Mouse (Mus musculus) lung, adult 2 months (tissue): ENCODE measurements around the gene Bcas1. TPM values are rescaled to one million over a fixed set of nuclear protein-coding genes. Genes with fewer than 3 reads are reported as not detected.
A peak's percentile ranks its signal among the peaks of the same experiment; 100 is the strongest.

Experiments used
- DNase-seq: peaks from one replicate; pipeline ENCODE4 v3.0.0; 2022
- H3K4me1 ChIP-seq: fragments of 200-500 bp; 2 replicates; pipeline ENCODE4 v1.6.1; 2011; ENCODE audit warnings: low read length; ENCODE audit not compliant: control insufficient read depth, insufficient read depth
- H3K4me3 ChIP-seq: fragments of 200-500 bp; replicated peaks from 2 replicates; pipeline ENCODE3; 2011; ENCODE audit warnings: low read depth, mild to moderate bottlenecking, control low read depth, low read length; ENCODE audit errors: extremely low read depth
- CTCF ChIP-seq: fragments of 200-500 bp; IDR thresholded peaks from 2 replicates; pipeline ENCODE4 v1.5.1; 2011; ENCODE audit warnings: mild to moderate bottlenecking, low read length, control low read depth; ENCODE audit not compliant: insufficient read depth
- POLR2A ChIP-seq: fragments of 200-500 bp; IDR thresholded peaks from 2 replicates; pipeline ENCODE4 v1.6.1; 2011; ENCODE audit warnings: low read depth, mild to moderate bottlenecking, control low read depth, low read length, borderline replicate concordance; ENCODE audit errors: extremely low read depth
- WGBS: fragments of 180-500 bp; shearing (Covaris S2); methylation state at CpG from one replicate; pipeline ENCODE4 v1.1.7; 2018; 5-methylcytosine and 5-hydroxymethylcytosine counted together
- polyA plus RNA-seq: library from polyadenylated mRNA; depleted of rRNA; stranded (reverse); fragments of >200 nt; gene quantifications from 2 replicates; pipeline ENCODE4 v1.2.3, GENCODE M21; 2012; rRNA removed

Gene Bcas1
- polyA plus RNA-seq: 2.2 and 3.2 TPM in 2 replicates

DNA sequence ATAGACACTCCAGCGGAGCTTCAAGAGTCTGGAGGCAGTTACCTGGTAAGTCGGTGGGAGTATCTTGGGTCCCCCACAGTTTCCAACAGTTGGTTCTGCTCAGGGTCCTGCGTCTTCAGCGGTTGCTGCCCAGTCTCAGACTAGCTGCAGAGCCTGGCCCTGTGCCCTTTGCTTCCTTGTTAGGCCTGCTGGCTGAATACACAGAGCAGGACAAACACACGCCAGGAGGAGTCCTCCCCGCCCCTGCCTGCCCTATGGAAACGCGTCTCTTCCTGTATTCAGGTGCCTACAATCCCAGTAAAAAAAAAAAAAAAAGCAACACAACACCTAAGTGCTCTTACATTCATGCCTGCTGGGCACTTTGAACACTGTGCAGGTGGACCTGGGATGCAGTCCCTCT, at the start of gene Bcas1:
Gene Bcas1, minus strand, starts transcription at position 142 of the 400 bp plus-strand sequence.
- Histone ChIP-seq H3K4me3 (no peak within 1 kb of the TSS), H3K4me1 (no peaks in the 10 kb centered on the region)
- TF ChIP-seq CTCF: no peak
- TF ChIP-seq POLR2A: no peak
- no peak for DNase-seq
- 61% methylated on average over 8 of the region's 8 CpGs for WGBS

DNA sequence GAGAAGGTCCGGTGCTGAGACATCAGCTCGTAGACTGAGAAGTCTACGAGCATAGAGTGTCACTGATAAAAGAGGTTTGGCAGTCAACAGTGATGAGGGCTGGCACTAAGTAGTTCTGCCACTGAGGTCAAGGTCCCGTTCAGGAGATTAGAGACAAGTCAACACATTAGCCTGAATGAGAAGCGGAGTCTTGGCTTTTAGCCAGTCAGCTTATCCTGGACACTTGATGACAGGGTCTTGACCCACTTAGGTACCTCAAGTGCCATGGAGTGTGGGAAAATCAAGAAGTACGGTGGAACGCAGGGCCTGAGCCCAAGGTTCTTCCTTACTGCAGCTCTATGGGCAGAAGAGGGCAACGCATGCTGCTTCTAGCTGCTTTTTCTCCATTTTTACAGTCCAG, 49.0 kb upstream of the Bcas1 start:
- no peak for DNase-seq
- 34% methylated on average over 8 of the region's 8 CpGs for WGBS
- Histone ChIP-seq H3K4me1 (no peaks in the 10 kb centered on the region), H3K4me3 (no peak overlapping the region)
- no peak for TF ChIP-seq CTCF
- no peak for TF ChIP-seq POLR2A

DNA sequence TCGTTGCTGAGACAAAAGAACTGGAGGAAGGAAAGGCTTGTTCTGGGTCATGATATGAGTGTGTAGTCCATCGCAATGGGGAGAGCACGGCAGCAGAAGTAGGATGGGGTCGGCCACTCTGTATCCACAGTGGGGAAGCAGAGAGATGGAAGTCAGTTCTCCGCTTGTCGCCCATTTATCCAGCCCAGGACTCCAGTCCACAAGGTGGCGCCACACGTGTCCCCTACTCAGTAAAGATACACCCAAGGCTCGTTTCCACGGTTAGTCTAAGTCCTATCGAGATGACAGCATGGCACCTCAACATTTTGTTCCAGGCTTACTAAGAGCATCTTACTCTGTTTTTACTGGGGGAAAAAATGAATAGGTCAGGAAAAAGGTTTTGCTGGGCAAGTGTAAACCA, 48.6 kb upstream of the Bcas1 start:
- peak; percentile 29 for DNase-seq
- no peak for TF ChIP-seq POLR2A
- TF ChIP-seq CTCF: peak; percentile 64

DNA sequence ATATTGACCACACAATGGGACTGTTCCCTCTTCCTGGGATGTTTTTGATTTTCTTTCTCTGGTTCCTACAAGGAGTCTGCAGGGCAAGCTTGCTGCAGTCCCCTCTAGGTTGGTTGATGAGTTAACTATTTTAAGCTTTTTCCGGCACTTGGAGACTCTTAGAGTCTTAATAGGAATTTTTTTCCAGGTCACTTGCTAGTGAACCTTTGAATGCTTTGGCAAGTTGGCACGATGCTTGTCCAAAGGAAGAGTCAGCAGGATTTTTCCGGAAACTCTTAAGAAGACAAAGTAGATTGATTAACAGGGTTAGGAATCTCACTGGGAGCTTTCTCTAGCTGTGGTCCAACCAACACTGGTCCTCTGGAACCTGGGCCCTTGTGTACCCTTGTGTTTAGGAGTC, 47.5 kb upstream of the Bcas1 start:
- WGBS: 64% methylated on average over 3 of the region's 3 CpGs
- no peak for DNase-seq
- Histone ChIP-seq H3K4me1 (no peaks in the 10 kb centered on the region), H3K4me3 (no peak overlapping the region)
- TF ChIP-seq CTCF: no peak
- no peak for TF ChIP-seq POLR2A

More for the DNA sequence above, 48.6 kb upstream of the Bcas1 start:
- Histone ChIP-seq H3K4me3 (no peak overlapping the region), H3K4me1 (no peaks in the 10 kb centered on the region)
- 62% methylated on average over 11 of the region's 11 CpGs for WGBS

DNA sequence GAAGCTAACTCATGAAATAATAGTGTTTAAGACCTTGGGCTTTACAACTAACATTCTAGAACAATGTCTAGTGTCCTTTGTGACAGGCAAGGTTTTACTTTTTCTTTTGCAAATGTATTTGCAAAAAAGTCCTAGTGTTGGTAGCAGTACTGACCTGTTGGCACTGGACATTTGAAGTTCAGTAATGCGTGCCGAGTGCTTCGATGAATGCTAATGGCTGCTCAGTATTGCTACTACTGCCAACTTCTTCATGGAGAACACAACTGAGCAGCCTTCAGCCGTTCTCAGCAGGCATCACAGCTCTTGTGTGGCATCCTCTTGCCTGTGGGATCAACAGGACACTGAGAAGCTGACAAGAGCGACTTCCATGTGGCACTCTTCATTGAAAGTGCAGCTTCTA, 46.5 kb upstream of the Bcas1 start:
- 97% methylated on average over 5 of the region's 5 CpGs for WGBS
- no peak for DNase-seq
- Histone ChIP-seq H3K4me3 (no peak overlapping the region), H3K4me1 (no peaks in the 10 kb centered on the region)
- TF ChIP-seq CTCF (no peak), POLR2A (no peak)

DNA sequence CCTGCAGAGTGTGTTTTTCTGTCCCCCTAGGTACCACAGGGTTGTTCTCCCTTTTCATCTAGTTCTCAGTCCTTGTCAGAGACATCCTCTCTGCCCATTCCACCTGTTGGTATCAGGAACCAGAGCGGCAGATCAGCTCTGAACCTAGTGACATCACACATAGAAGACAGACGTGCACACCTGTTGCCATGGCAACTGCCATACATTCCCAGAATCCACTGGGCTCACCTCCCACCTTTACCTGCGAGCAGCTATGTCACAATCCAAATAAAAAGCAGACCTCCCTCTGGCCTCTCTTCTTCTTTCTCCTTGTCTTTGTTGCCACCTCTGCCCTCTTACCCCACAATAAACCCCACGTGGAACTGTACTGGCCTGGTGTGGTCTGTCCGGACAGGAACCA, 42.9 kb upstream of the Bcas1 start:
- Histone ChIP-seq H3K4me3 (no peak overlapping the region), H3K4me1 (no peaks in the 10 kb centered on the region)
- WGBS: 71% methylated on average over 5 of the region's 5 CpGs
- TF ChIP-seq CTCF (no peak), POLR2A (no peak)
- no peak for DNase-seq

DNA sequence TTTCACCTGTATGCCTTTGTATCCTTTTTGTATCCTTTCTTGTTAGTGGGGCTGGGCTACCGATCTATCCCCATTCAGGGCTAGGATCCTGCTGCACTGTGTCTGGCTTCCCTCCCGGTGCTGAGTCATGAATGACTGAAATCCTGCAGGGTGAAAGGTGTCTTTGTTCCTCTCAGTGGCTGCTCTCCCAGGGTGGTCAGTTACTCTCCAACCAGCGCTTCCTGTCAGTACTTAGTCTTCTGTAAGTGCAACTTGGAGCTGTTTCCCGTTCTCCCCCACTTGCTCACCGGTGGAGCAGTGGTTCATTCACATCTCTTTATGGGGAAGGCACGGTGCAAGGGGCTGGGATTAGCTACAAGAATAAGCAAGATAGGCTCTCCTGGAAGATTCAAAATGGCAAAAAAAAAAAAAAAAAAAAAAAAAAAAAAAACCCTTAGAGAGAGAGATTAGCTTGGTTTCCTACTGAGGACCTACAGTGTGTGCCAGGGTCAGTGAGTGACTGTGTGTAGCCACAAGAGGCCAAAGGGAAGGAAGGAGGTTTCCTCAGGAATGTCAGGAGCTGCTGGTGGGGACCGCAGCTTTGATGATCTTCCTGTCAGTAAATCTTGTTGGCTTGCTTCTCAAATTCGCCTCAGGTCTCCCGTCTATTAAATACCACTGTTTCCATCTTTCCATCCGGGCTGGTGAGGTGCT, 42.1 kb upstream of the Bcas1 start:
- WGBS: 5% methylated on average over 10 of the region's 10 CpGs
- TF ChIP-seq POLR2A: no peak
- TF ChIP-seq CTCF: no peak
- DNase-seq: no peak
- Histone ChIP-seq H3K4me3 (no peak overlapping the region), H3K4me1 (no peaks in the 10 kb centered on the region)

DNA sequence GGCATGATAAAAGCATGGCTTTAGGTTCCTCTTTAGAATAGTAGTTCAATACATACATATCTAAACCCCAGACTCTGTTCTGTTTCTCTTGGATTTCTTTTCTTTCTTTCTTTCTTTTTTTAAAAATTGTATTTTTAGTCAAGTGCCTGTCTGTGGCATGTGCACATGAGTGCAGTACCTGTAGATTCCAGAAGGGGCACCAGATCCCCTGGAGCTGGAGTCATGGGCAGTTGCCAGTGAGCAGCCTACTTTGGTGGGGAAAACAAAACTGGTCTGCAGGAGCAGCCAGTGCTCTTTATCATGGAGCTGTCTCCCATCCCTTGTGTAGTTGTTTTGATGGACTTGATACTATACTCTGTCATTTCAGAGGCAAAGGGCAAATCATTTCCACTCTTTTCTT, 40.4 kb upstream of the Bcas1 start:
- DNase-seq: no peak
- TF ChIP-seq POLR2A (no peak), CTCF (peak; percentile 20; the same call in 1 of the 2 replicates)
- Histone ChIP-seq H3K4me1 (no peaks in the 10 kb centered on the region), H3K4me3 (no peak overlapping the region)

DNA sequence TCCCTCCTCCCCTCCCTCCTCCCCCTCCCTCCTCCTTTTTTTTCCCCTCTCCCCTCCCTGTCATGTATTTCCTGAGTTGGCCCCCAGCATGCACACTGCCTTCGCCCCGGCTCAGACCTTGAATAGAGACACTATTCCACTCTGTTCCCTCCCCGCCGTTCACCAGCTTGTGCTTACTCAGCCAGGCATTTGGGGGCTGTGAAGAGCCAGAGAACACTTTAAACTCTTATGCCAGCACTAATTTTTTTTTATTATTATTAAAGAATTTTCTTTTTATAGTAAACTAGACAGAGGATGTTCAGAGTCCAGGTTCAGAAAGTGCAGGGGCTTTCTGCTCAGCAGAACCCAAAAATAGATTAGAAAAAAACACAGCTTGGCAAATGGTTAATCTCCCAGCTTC, 37.2 kb upstream of the Bcas1 start:
- H3K4me3 ChIP-seq: no peak overlapping the region
- TF ChIP-seq POLR2A: no peak
- no peak for TF ChIP-seq CTCF
- DNase-seq: no peak
- 18% methylated on average over 4 of the region's 4 CpGs for WGBS
- no peaks in the 10 kb centered on the region for H3K4me1 ChIP-seq

DNA sequence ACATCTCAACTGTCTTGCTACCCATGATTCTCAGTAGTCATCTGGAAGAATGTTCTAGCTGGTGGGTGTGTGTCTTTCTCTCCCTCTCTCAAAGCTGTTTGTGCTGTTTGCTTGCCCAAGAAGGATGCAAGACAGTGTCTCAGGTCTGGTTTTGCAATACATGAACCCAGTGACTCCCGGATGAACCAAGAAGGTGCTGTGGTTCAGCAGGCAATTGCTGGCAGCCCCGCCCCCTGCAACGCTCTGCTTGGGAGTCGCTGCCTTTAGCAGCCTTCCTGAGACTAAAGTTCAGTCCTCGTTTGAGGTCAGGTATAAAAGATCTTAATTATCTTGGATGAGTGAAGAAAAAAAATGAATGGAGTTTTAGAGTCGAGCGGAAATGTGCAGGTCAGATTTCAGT, 34.0 kb upstream of the Bcas1 start:
- TF ChIP-seq CTCF (no peak), POLR2A (no peak)
- 67% methylated on average over 7 of the region's 7 CpGs for WGBS
- no peak overlapping the region for H3K4me3 ChIP-seq
- no peaks in the 10 kb centered on the region for H3K4me1 ChIP-seq
- no peak for DNase-seq
